Mouse (Mus musculus) embryonic facial prominence, embryonic 12.5 days (tissue): ENCODE measurements around the gene C8g. TPM values are rescaled to one million over a fixed set of nuclear protein-coding genes. Genes with fewer than 3 reads are reported as not detected.

ENCODE experiments used
- ATAC-seq: fragments of 200-750 bp; cut with Nextera tagmentation; 2 replicates; pipeline ENCODE4 v1.8.0; 2017; ENCODE audit not compliant: insufficient number of reproducible peaks, insufficient read depth, low FRiP score, low TSS enrichment
- H3K27ac ChIP-seq: fragments of 300-500 bp; sonication (generic); 2 replicates; pipeline ENCODE4 v1.5.1; 2016; ENCODE audit warnings: mild to moderate bottlenecking
- H3K27me3 ChIP-seq: fragments of 300-500 bp; sonication (generic); 2 replicates; pipeline ENCODE4 v1.6.1; 2016; ENCODE audit warnings: mild to moderate bottlenecking, moderate library complexity
- H3K36me3 ChIP-seq: fragments of 300-500 bp; sonication (generic); 2 replicates; pipeline ENCODE4 v1.6.1; 2016; ENCODE audit warnings: mild to moderate bottlenecking
- H3K4me1 ChIP-seq: fragments of 300-500 bp; sonication (generic); 2 replicates; pipeline ENCODE4 v1.6.1; 2016
- H3K4me2 ChIP-seq: fragments of 300-500 bp; sonication (generic); replicated peaks from 2 replicates; pipeline ENCODE4 v1.6.1; 2016; ENCODE audit warnings: mild to moderate bottlenecking, moderate library complexity
- H3K4me3 ChIP-seq: fragments of 300-500 bp; sonication (generic); 2 replicates; pipeline ENCODE4 v1.5.1; 2016; ENCODE audit warnings: mild to moderate bottlenecking
- H3K9ac ChIP-seq: fragments of 300-500 bp; sonication (generic); 2 replicates; pipeline ENCODE4 v1.6.1; 2016; ENCODE audit warnings: mild to moderate bottlenecking, moderate library complexity
- H3K9me3 ChIP-seq: fragments of 300-500 bp; sonication (generic); 2 replicates; pipeline ENCODE4 v1.6.1; 2016; ENCODE audit warnings: mild to moderate bottlenecking, moderate library complexity
- WGBS: fragments of 180-500 bp; shearing (Covaris S2); methylation state at CpG from one replicate; pipeline ENCODE4 v1.1.7; 2016; 5-methylcytosine and 5-hydroxymethylcytosine counted together
- polyA plus RNA-seq: library from polyadenylated mRNA; unstranded; fragments of >200 nt; fragmentation: Nextera tagmentation; extraction: Ambion mirVana; gene quantifications from 2 replicates; pipeline ENCODE4 v1.2.1, GENCODE M21; 2016

Gene C8g
- polyA plus RNA-seq, 1 experiment from 2014 or later: 6.3 TPM

GRCm38 (mm10) chr2:25533707-25534106 is 32.2 kb upstream of the C8g start:
- H3K36me3 ChIP-seq: peaks cover 85% of the 10 kb centered on the region
- H3K27me3 ChIP-seq: no peaks in the 10 kb centered on the region
- no peak overlapping the region for H3K9ac ChIP-seq
- no peak overlapping the region for H3K27ac ChIP-seq
- H3K4me1 ChIP-seq: no peaks in the 10 kb centered on the region
- H3K4me2 ChIP-seq: no peak overlapping the region
- WGBS: 96% methylated on average over 2 of the region's 2 CpGs
- no peak overlapping the region for H3K4me3 ChIP-seq
- no peak for ATAC-seq
- no peaks in the 10 kb centered on the region for H3K9me3 ChIP-seq

GRCm38 (mm10) chr2:25526510-25527302 is 25.2 kb upstream of the C8g start:
- ATAC-seq: no peak
- no peak overlapping the region for H3K4me2 ChIP-seq
- no peaks in the 10 kb centered on the region for H3K9me3 ChIP-seq
- H3K9ac ChIP-seq: no peak overlapping the region
- H3K27ac ChIP-seq: no peak overlapping the region
- H3K27me3 ChIP-seq: no peaks in the 10 kb centered on the region
- no peak overlapping the region for H3K4me3 ChIP-seq
- no peaks in the 10 kb centered on the region for H3K4me1 ChIP-seq
- 83% methylated on average over 9 of the region's 9 CpGs for WGBS
- peaks cover 88% of the 10 kb centered on the region for H3K36me3 ChIP-seq

DNA sequence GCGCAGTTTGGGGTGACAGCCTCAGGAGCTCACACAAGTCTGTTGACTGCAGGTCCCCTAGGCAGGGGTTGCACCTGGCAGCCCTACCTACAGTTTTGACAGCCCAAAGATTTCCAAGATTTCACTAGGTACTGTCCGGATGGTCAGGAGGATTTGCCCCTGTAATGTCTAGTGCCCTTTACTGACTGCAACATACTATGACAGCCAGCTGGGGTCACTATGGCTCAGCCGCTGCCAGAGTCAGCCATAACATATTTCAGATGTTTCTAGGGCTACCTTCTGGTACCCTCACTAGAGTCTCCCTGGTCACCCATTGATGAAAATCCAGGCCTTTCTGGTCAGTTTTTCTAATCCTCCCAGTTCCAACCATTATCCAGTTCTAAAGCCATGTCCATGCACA is 8.4 kb upstream of the C8g start:
- Histone ChIP-seq H3K27me3 (no peaks in the 10 kb centered on the region), H3K4me2 (no peak overlapping the region), H3K4me3 (no peak overlapping the region), H3K9ac (no peak overlapping the region), H3K27ac (no peak overlapping the region), H3K4me1 (no peaks in the 10 kb centered on the region), H3K9me3 (no peaks in the 10 kb centered on the region), H3K36me3 (peaks cover 7% of the 10 kb centered on the region)
- no peak for ATAC-seq
- 64% methylated on average over 3 of the region's 3 CpGs for WGBS

- 30% methylated on average over 5 of the region's 5 CpGs for WGBS
- Histone ChIP-seq H3K27me3 (no peaks in the 10 kb centered on the region), H3K4me3 (no peak overlapping the region), H3K9me3 (no peaks in the 10 kb centered on the region), H3K4me2 (no peak overlapping the region), H3K9ac (no peak overlapping the region), H3K27ac (no peak overlapping the region), H3K36me3 (peaks cover 24% of the 10 kb centered on the region), H3K4me1 (peaks cover 2% of the 10 kb centered on the region)
- no peak for ATAC-seq
These were observed 5.4 kb upstream of the C8g start for GRCm38 (mm10) chr2:25506964-25507363.

DNA sequence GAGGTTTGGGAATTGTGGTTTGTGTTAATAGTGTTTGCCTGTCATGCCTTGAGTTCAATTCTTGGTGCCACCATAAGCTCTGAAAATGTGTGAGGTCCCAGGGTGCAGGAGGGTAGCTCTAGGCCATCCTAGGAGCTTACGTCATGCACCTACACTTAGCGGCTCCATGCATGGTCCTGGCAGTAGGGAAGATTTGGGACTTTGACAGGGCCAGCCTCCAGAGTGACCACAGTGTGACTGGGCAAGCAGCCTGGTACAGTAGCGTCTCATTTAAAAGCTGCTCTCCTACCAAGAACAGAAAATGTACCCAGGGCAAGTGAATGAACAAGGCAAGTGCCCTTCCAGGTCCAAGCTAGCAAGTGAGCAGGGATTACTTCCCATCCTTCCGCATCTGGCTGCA is 4.3 kb upstream of the C8g start:
- no peak for ATAC-seq

GRCm38 (mm10) chr2:25505000-25505399 is 3.5 kb upstream of the C8g start:
- H3K9ac ChIP-seq: no peak overlapping the region
- no peaks in the 10 kb centered on the region for H3K27me3 ChIP-seq
- peaks cover 13% of the 10 kb centered on the region for H3K4me1 ChIP-seq
- no peak overlapping the region for H3K27ac ChIP-seq
- H3K4me3 ChIP-seq: no peak overlapping the region
- H3K9me3 ChIP-seq: no peaks in the 10 kb centered on the region
- no peak overlapping the region for H3K4me2 ChIP-seq
- 88% methylated on average over 1 of the region's 1 CpGs for WGBS
- H3K36me3 ChIP-seq: peaks cover 24% of the 10 kb centered on the region
- no peak for ATAC-seq

More for the DNA sequence above, 4.3 kb upstream of the C8g start:
- H3K4me2 ChIP-seq: no peak overlapping the region
- no peak overlapping the region for H3K9ac ChIP-seq
- no peaks in the 10 kb centered on the region for H3K27me3 ChIP-seq
- 92% methylated on average over 4 of the region's 4 CpGs for WGBS
- H3K27ac ChIP-seq: no peak overlapping the region
- H3K4me1 ChIP-seq: peaks cover 10% of the 10 kb centered on the region
- no peaks in the 10 kb centered on the region for H3K9me3 ChIP-seq
- peaks cover 24% of the 10 kb centered on the region for H3K36me3 ChIP-seq
- H3K4me3 ChIP-seq: no peak overlapping the region

- 95% methylated on average over 19 of the region's 19 CpGs for WGBS
- no peak for ATAC-seq
- no peak overlapping the region for H3K4me3 ChIP-seq
- H3K27ac ChIP-seq: no peak overlapping the region
- peaks cover 24% of the 10 kb centered on the region for H3K36me3 ChIP-seq
- no peak overlapping the region for H3K4me2 ChIP-seq
- H3K9me3 ChIP-seq: no peaks in the 10 kb centered on the region
- H3K27me3 ChIP-seq: no peaks in the 10 kb centered on the region
- no peak overlapping the region for H3K9ac ChIP-seq
- H3K4me1 ChIP-seq: peaks cover 13% of the 10 kb centered on the region
These were observed 3.0 kb upstream of the C8g start for GRCm38 (mm10) chr2:25504538-25504937.

- Histone ChIP-seq H3K4me2 (no peak overlapping the region), H3K4me1 (peaks cover 13% of the 10 kb centered on the region), H3K36me3 (peaks cover 24% of the 10 kb centered on the region), H3K27ac (no peak overlapping the region), H3K9ac (no peak overlapping the region), H3K9me3 (no peaks in the 10 kb centered on the region), H3K27me3 (no peaks in the 10 kb centered on the region), H3K4me3 (no peak overlapping the region)
- 89% methylated on average over 3 of the region's 3 CpGs for WGBS
- ATAC-seq: no peak
These were observed 1.2 kb upstream of the C8g start for GRCm38 (mm10) chr2:25502726-25503125.

- Histone ChIP-seq H3K4me2 (peak within 1 kb of the TSS; percentile 95), H3K27ac (peak within 1 kb of the TSS; percentile 72), H3K9ac (peak within 1 kb of the TSS; percentile 91), H3K4me3 (peak within 1 kb of the TSS; percentile 82), H3K9me3 (no peaks in the 10 kb centered on the region), H3K36me3 (peaks cover 24% of the 10 kb centered on the region), H3K4me1 (peaks cover 13% of the 10 kb centered on the region), H3K27me3 (no peaks in the 10 kb centered on the region)
- peak; percentile 81 for ATAC-seq
- WGBS: under 1% methylated on average over 43 of the region's 44 CpGs
These were observed 728 bp downstream of the C8g start, which contains the start of gene Fbxw5 for GRCm38 (mm10) chr2:25500576-25501405. Fbxw5 (plus strand) TSS chr2:25500750.

- 75% methylated on average over 6 of the region's 6 CpGs for WGBS
These were observed 1.4 kb downstream of the C8g start for GRCm38 (mm10) chr2:25500071-25500575.

GRCm38 (mm10) chr2:25498622-25499478 is 2.7 kb downstream of the C8g start:
- Histone ChIP-seq H3K4me1 (peaks cover 13% of the 10 kb centered on the region), H3K27ac (no peak overlapping the region), H3K9ac (no peak overlapping the region), H3K27me3 (no peaks in the 10 kb centered on the region), H3K36me3 (peaks cover 6% of the 10 kb centered on the region), H3K4me3 (no peak overlapping the region), H3K9me3 (no peaks in the 10 kb centered on the region), H3K4me2 (no peak overlapping the region)
- no peak for ATAC-seq
- WGBS: 72% methylated on average over 15 of the region's 15 CpGs

More at GRCm38 (mm10) chr2:25500071-25500575, 1.4 kb downstream of the C8g start:
- no peaks in the 10 kb centered on the region for H3K9me3 ChIP-seq
- peak overlapping the region; percentile 82 for H3K4me3 ChIP-seq
- peak overlapping the region; percentile 95 for H3K4me2 ChIP-seq
- H3K4me1 ChIP-seq: peaks cover 13% of the 10 kb centered on the region
- H3K9ac ChIP-seq: peak overlapping the region; percentile 53
- peak overlapping the region; percentile 46; the same call in 1 of the 2 replicates for H3K27ac ChIP-seq
- no peaks in the 10 kb centered on the region for H3K27me3 ChIP-seq
- peaks cover 19% of the 10 kb centered on the region for H3K36me3 ChIP-seq
- no peak for ATAC-seq
